In the genomic region with DNA sequence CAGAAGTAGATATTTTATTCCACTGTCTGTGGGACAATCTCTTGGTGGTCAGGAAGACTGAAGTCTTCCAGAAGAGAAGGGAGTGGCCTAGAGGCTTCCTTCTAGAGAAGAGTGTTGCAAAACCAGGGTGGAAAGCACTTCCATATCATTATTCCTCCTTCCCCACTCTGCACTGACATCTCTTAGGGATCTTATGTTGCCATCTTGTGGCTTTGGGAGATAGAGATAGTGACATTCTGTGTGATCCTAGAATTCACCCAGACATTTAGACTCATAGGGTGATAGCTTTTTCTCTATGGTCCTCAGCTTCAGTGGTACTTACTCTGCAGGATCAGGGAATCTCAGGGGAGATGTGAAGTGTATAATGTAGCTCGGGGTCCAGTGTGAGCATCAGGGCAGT, we compare ENCODE assay signal across 23 mouse cellular contexts. TPM values are rescaled to one million over a fixed set of nuclear protein-coding genes. Genes with fewer than 3 reads are reported as not detected.
DNase-seq lines count a peak whose midpoint lies in the region; ATAC-seq and TF ChIP-seq lines count a peak whose summit lies in the region.
"Had no signal": no experiment of that assay in that cellular context is flagged by ENCODE, and none has a peak within 500 bp of the region (broad histone marks: within the 10 kb centered on the region; RNA-seq: fewer than 3 reads in every experiment).

No protein-coding gene starts in this region.

- no peak for TF ChIP-seq EP300 in heart, adult 2 months (IDR thresholded peaks at IDR 0.05; ENCODE audit: insufficient read depth, low read depth, low read length)

- no peaks in the 10 kb centered on the region for H3K27me3 ChIP-seq in forebrain, postnatal 0 days (ENCODE audit: insufficient read depth, low read length)
- no peaks in the 10 kb centered on the region for H3K27me3 ChIP-seq in forebrain, embryonic 11.5 days (ENCODE audit: control insufficient read depth, insufficient read depth, low read length)
- no peaks in the 10 kb centered on the region for H3K27me3 ChIP-seq in heart, embryonic 12.5 days (replicated peaks)
- H3K27me3 ChIP-seq in heart, adult 2 months (ENCODE audit: control insufficient read depth, insufficient read depth, low read length): no peaks in the 10 kb centered on the region
- no peaks in the 10 kb centered on the region for H3K27me3 ChIP-seq in hindbrain, postnatal 0 days (ENCODE audit: insufficient read depth, low read length)
- H3K27me3 ChIP-seq in hindbrain, embryonic 16.5 days (replicated peaks; ENCODE audit: control insufficient read depth, insufficient read depth, low read length): no peaks in the 10 kb centered on the region
- H3K27me3 ChIP-seq: embryonic facial prominence, embryonic 13.5 days; forebrain, embryonic 13.5 days; hindbrain, embryonic 12.5 days; intestine, embryonic 15.5 days had no signal

- H3K4me2 ChIP-seq in forebrain, postnatal 0 days (ENCODE audit: low read depth): no peak overlapping the region
- H3K4me2 ChIP-seq in forebrain, embryonic 11.5 days (ENCODE audit: low read depth, low read length, severe bottlenecking): no peak overlapping the region
- H3K4me2 ChIP-seq in heart, embryonic 12.5 days: no peak overlapping the region
- no peak overlapping the region for H3K4me2 ChIP-seq in hindbrain, postnatal 0 days (ENCODE audit: low read depth, low read length)
- no peak overlapping the region for H3K4me2 ChIP-seq in hindbrain, embryonic 16.5 days (ENCODE audit: low read length)
- H3K4me2 ChIP-seq: embryonic facial prominence, embryonic 13.5 days; forebrain, embryonic 13.5 days; hindbrain, embryonic 12.5 days; intestine, embryonic 15.5 days had no signal

- no peak overlapping the region for H3K9ac ChIP-seq in forebrain, postnatal 0 days
- H3K9ac ChIP-seq in forebrain, embryonic 11.5 days (ENCODE audit: low read length): no peak overlapping the region
- no peak overlapping the region for H3K9ac ChIP-seq in heart, embryonic 12.5 days
- H3K9ac ChIP-seq in heart, adult 2 months (ENCODE audit: low read depth, low read length): no peak overlapping the region
- no peak overlapping the region for H3K9ac ChIP-seq in hindbrain, postnatal 0 days (replicated peaks; ENCODE audit: low read length)
- no peak overlapping the region for H3K9ac ChIP-seq in hindbrain, embryonic 16.5 days (ENCODE audit: low read depth, low read length)
- H3K9ac ChIP-seq: embryonic facial prominence, embryonic 13.5 days; forebrain, embryonic 13.5 days; hindbrain, embryonic 12.5 days; intestine, embryonic 15.5 days had no signal

- TF ChIP-seq POLR2A in heart, adult 2 months (IDR thresholded peaks at IDR 0.05; ENCODE audit: insufficient read depth, low read depth, low read length): no peak

- WGBS in forebrain, postnatal 0 days: 95% methylated on average over 1 of the region's 1 CpGs
- WGBS in forebrain, embryonic 11.5 days: 75% methylated on average over 1 of the region's 1 CpGs
- WGBS in heart, embryonic 12.5 days: 78% methylated on average over 1 of the region's 1 CpGs
- 83% methylated on average over 1 of the region's 1 CpGs for WGBS in heart, adult 2 months
- WGBS in hindbrain, postnatal 0 days: 80% methylated on average over 1 of the region's 1 CpGs
- 91% methylated on average over 1 of the region's 1 CpGs for WGBS in hindbrain, embryonic 16.5 days

- no peak for DNase-seq in forebrain, postnatal 0 days
- no peak for DNase-seq in forebrain, embryonic 11.5 days (ENCODE audit: low spot score)
- no peak for DNase-seq in heart, adult 2 months
- peak; percentile 18 for DNase-seq in hindbrain, postnatal 0 days (ENCODE audit: low spot score)
- DNase-seq in left cerebral cortex, adult 2 months (ENCODE audit: extremely low spot score in 1 of 2, low spot score in 2 of 2): no peak
- no peak for DNase-seq in left cerebral cortex, adult 11 months (ENCODE audit: low spot score)
- DNase-seq: adrenal gland, adult 8-10 months; B cell, adult 2 months; cerebellum, adult 11-12 months; cerebellum, adult 9-10 months; cerebellum, postnatal 25 days; gastrocnemius, postnatal 10 days; heart, postnatal 36 days; kidney, adult 8-10 months had no signal

- intact Hi-C loops in heart, adult 2 months (cut with DNase I): no loop called here
- intact Hi-C loops in left cerebral cortex, adult 2 months (cut with DNase I): no loop called here

- H3K4me3 ChIP-seq in forebrain, postnatal 0 days (ENCODE audit: low read depth, low read length): no peak overlapping the region
- no peak overlapping the region for H3K4me3 ChIP-seq in forebrain, embryonic 11.5 days (ENCODE audit: low read depth, low read length)
- H3K4me3 ChIP-seq in heart, embryonic 12.5 days: no peak overlapping the region
- no peak overlapping the region for H3K4me3 ChIP-seq in heart, adult 2 months
- H3K4me3 ChIP-seq in hindbrain, postnatal 0 days (ENCODE audit: low read length): no peak overlapping the region
- no peak overlapping the region for H3K4me3 ChIP-seq in hindbrain, embryonic 16.5 days (ENCODE audit: low read length)
- H3K4me3 ChIP-seq in left cerebral cortex, adult 2 months: no peak overlapping the region
- H3K4me3 ChIP-seq: embryonic facial prominence, embryonic 13.5 days; forebrain, embryonic 13.5 days; hindbrain, embryonic 12.5 days; intestine, embryonic 15.5 days had no signal

- no peaks in the 10 kb centered on the region for H3K79me2 ChIP-seq in heart, adult 2 months (replicated peaks; ENCODE audit: control insufficient read depth, insufficient read depth, low read length)

- no peaks in the 10 kb centered on the region for H3K36me3 ChIP-seq in forebrain, postnatal 0 days (ENCODE audit: insufficient read depth)
- no peaks in the 10 kb centered on the region for H3K36me3 ChIP-seq in forebrain, embryonic 11.5 days (ENCODE audit: control insufficient read depth, insufficient read depth, low read length)
- peaks cover 44% of the 10 kb centered on the region for H3K36me3 ChIP-seq in heart, embryonic 12.5 days
- H3K36me3 ChIP-seq in heart, adult 2 months (ENCODE audit: control insufficient read depth, insufficient read depth, low read length): no peaks in the 10 kb centered on the region; the same call in 1 of the 2 replicates
- no peaks in the 10 kb centered on the region for H3K36me3 ChIP-seq in hindbrain, postnatal 0 days (ENCODE audit: insufficient read depth, low read length)
- no peaks in the 10 kb centered on the region for H3K36me3 ChIP-seq in hindbrain, embryonic 16.5 days (ENCODE audit: control insufficient read depth, insufficient read depth, low read length)
- H3K36me3 ChIP-seq: embryonic facial prominence, embryonic 13.5 days; G1E; hindbrain, embryonic 12.5 days; intestine, embryonic 15.5 days had no signal

- TF ChIP-seq CTCF in forebrain, postnatal 0 days (IDR thresholded peaks at IDR 0.05; ENCODE audit: low read depth): peak; percentile 37; the same call in 1 of the 2 replicates
- no peak for TF ChIP-seq CTCF in heart, adult 2 months (IDR thresholded peaks at IDR 0.05)
- peak; percentile 43 for TF ChIP-seq CTCF in hindbrain, postnatal 0 days (IDR thresholded peaks at IDR 0.05; ENCODE audit: low read depth)
- peak; percentile 33 for TF ChIP-seq CTCF in left cerebral cortex, adult 2 months (IDR thresholded peaks at IDR 0.05)

- H3K9me3 ChIP-seq in forebrain, postnatal 0 days (ENCODE audit: low read length): no peaks in the 10 kb centered on the region
- no peaks in the 10 kb centered on the region for H3K9me3 ChIP-seq in forebrain, embryonic 11.5 days (ENCODE audit: control insufficient read depth, low read length)
- H3K9me3 ChIP-seq in heart, embryonic 12.5 days (replicated peaks): no peaks in the 10 kb centered on the region
- H3K9me3 ChIP-seq in hindbrain, postnatal 0 days (ENCODE audit: low read length): no peaks in the 10 kb centered on the region
- no peaks in the 10 kb centered on the region for H3K9me3 ChIP-seq in hindbrain, embryonic 16.5 days (ENCODE audit: control insufficient read depth, low read length)
- H3K9me3 ChIP-seq: embryonic facial prominence, embryonic 13.5 days; forebrain, embryonic 13.5 days; G1E; hindbrain, embryonic 12.5 days; intestine, embryonic 15.5 days had no signal

- H3K27ac ChIP-seq in forebrain, postnatal 0 days (ENCODE audit: low read depth, low read length): no peak overlapping the region
- no peak overlapping the region for H3K27ac ChIP-seq in forebrain, embryonic 11.5 days (ENCODE audit: low read depth, low read length)
- H3K27ac ChIP-seq in heart, embryonic 12.5 days (ENCODE audit: poor library complexity, severe bottlenecking): 0 out of 2 replicates have a peak overlapping the region, but pooled peaks have one; percentile 16
- H3K27ac ChIP-seq in heart, adult 2 months: no peak overlapping the region
- H3K27ac ChIP-seq in hindbrain, postnatal 0 days: no peak overlapping the region
- no peak overlapping the region for H3K27ac ChIP-seq in hindbrain, embryonic 16.5 days (ENCODE audit: low read depth, low read length)
- no peak overlapping the region for H3K27ac ChIP-seq in left cerebral cortex, adult 2 months
- H3K27ac ChIP-seq: embryonic facial prominence, embryonic 13.5 days; forebrain, embryonic 13.5 days; hindbrain, embryonic 12.5 days; intestine, embryonic 15.5 days had no signal

- no peaks in the 10 kb centered on the region for H3K4me1 ChIP-seq in forebrain, postnatal 0 days (ENCODE audit: insufficient read depth)
- no peaks in the 10 kb centered on the region for H3K4me1 ChIP-seq in forebrain, embryonic 11.5 days (replicated peaks; ENCODE audit: control insufficient read depth, insufficient read depth, low read length)
- peaks cover 52% of the 10 kb centered on the region for H3K4me1 ChIP-seq in heart, embryonic 12.5 days (replicated peaks)
- H3K4me1 ChIP-seq in heart, adult 2 months (ENCODE audit: control insufficient read depth, insufficient read depth, low read length): peaks cover 6% of the 10 kb centered on the region; the same call in 1 of the 2 replicates
- no peaks in the 10 kb centered on the region for H3K4me1 ChIP-seq in hindbrain, postnatal 0 days (ENCODE audit: insufficient read depth, low read length)
- no peaks in the 10 kb centered on the region for H3K4me1 ChIP-seq in hindbrain, embryonic 16.5 days (ENCODE audit: control insufficient read depth, insufficient read depth, low read depth, low read length)
- H3K4me1 ChIP-seq: embryonic facial prominence, embryonic 13.5 days; forebrain, embryonic 13.5 days; hindbrain, embryonic 12.5 days; intestine, embryonic 15.5 days had no signal

- no peak for ATAC-seq in forebrain, postnatal 0 days
- ATAC-seq in forebrain, embryonic 11.5 days (replicated peaks; ENCODE audit: low FRiP score): no peak
- ATAC-seq in heart, embryonic 12.5 days (ENCODE audit: insufficient number of reproducible peaks, low FRiP score): no peak
- no peak for ATAC-seq in hindbrain, postnatal 0 days
- no peak for ATAC-seq in hindbrain, embryonic 16.5 days
- ATAC-seq: CD4-positive, CD25-positive, alpha-beta regulatory T cell, adult 4 months; forebrain, embryonic 13.5 days; intestine, embryonic 15.5 days had no signal

RNA-seq across cellular contexts. Expression of gene Arhgap44, which starts 40.3 kb away (rescaled TPM):
- 27.4 and 29.6 TPM in 2 replicates for total RNA-seq in forebrain, postnatal 0 days (2014; rRNA removed)
- 13.6 and 17.4 TPM in 2 replicates for polyA plus RNA-seq in forebrain, postnatal 0 days (2015; fragmentation: Nextera tagmentation; extraction: Ambion mirVana)
- 4.5 and 4.8 TPM in 2 replicates for polyA plus RNA-seq in forebrain, embryonic 11.5 days (2014; fragmentation: Nextera tagmentation; extraction: Ambion mirVana)
- 13.3 and 15.5 TPM in 2 replicates for polyA plus RNA-seq in heart, embryonic 12.5 days (2016; fragmentation: Nextera tagmentation; extraction: Ambion mirVana)
- 10 to 100 TPM; 21.8 to 26.6 TPM for total RNA-seq in heart, adult 2 months (2021)
- polyA plus RNA-seq in heart, adult 2 months (2012; rRNA removed): 14.9 and 16.8 TPM in 2 replicates
- total RNA-seq in hindbrain, postnatal 0 days (2014; rRNA removed): 40.7 and 43.1 TPM in 2 replicates
- polyA plus RNA-seq in hindbrain, postnatal 0 days (2015; fragmentation: Nextera tagmentation; extraction: Ambion mirVana): 21.3 and 23.0 TPM in 2 replicates
- 20.7 and 21.8 TPM in 2 replicates for polyA plus RNA-seq in hindbrain, embryonic 16.5 days (2015; fragmentation: Nextera tagmentation; extraction: Ambion mirVana)
- 100 to 1,000 TPM; 137 to 142 TPM for total RNA-seq in left cerebral cortex, adult 2 months (2021)
- polyA plus RNA-seq: G1E had no signal

RNA-seq across cellular contexts. Expression of gene 1700086D15Rik, which starts 43.3 kb away (rescaled TPM):
- total RNA-seq in forebrain, postnatal 0 days (2014; rRNA removed): 0.71 and 1.5 TPM in 2 replicates
- polyA plus RNA-seq in forebrain, postnatal 0 days (2015; fragmentation: Nextera tagmentation; extraction: Ambion mirVana): 0.21 and 0.33 TPM in 2 replicates
- polyA plus RNA-seq in forebrain, embryonic 11.5 days (2014; fragmentation: Nextera tagmentation; extraction: Ambion mirVana): not detected in 2 replicates
- polyA plus RNA-seq in heart, embryonic 12.5 days (2016; fragmentation: Nextera tagmentation; extraction: Ambion mirVana): 0.15 and 0.18 TPM in 2 replicates
- under 1 TPM in 1 of 2 experiments, not detected in 1; 0.41 TPM for total RNA-seq in heart, adult 2 months (2021)
- polyA plus RNA-seq in heart, adult 2 months (2012; rRNA removed): not detected in 2 replicates
- total RNA-seq in hindbrain, postnatal 0 days (2014; rRNA removed): 0.94 and 3.2 TPM in 2 replicates
- polyA plus RNA-seq in hindbrain, postnatal 0 days (2015; fragmentation: Nextera tagmentation; extraction: Ambion mirVana): 0.39 and 0.59 TPM in 2 replicates
- polyA plus RNA-seq in hindbrain, embryonic 16.5 days (2015; fragmentation: Nextera tagmentation; extraction: Ambion mirVana): 0.19 TPM in 1 of 2 replicates, not detected in the other
- 1 to 10 TPM; 3.5 to 4.0 TPM for total RNA-seq in left cerebral cortex, adult 2 months (2021)
- total RNA-seq: heart, postnatal 36 days had no signal
- polyA plus RNA-seq: CD4-positive, CD25-positive, alpha-beta regulatory T cell, adult 4 months; embryonic facial prominence, embryonic 13.5 days; forebrain, embryonic 13.5 days; G1E; heart, embryonic 14.5 days; hindbrain, embryonic 12.5 days; intestine, embryonic 15.5 days had no signal
